Mouse (Mus musculus): ENCODE data around the gene Ece1. TPM values are rescaled to one million over a fixed set of nuclear protein-coding genes. Genes with fewer than 3 reads are reported as not detected.
"Not testable (repeated sequence)": the region's sequence is repeated elsewhere in the genome, so short reads cannot be mapped to it uniquely, and the experiment has no call there.

Ece1 gene
- total and polyA plus RNA-seq, 2 experiments from 2014 or later = 23.7 to 36.3 TPM

DNA sequence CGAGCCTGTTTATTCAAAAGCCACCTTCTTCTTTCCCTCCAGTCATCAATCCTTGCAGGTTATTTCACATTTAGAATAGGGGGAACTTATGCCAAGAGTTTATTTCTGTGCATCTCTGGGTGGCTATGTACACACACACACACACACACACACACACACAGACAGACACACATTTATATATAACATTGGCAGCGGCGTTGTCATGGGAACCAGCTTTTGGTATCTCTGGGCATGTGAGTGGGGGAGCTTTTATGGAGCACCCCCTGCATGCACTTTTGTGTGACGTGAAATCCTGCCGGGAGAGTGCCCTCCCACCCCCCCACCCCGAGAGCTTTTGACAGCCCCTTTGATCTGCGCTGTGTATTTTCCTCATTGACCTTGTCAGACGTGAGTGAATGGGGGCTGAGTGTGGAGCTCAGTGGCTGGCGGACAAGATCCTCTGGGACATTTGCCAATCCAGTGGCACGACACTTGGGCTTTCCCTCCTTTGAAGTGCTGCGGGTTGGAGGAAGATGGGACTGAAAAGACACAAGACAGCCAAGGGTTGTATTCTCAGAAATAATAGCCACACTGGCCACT, 117.1 kb downstream of the Ece1 start:
- H3K36me3 ChIP-seq (ENCODE audit: insufficient read depth, low read length); H3K4me3 ChIP-seq (ENCODE audit: low read depth, low read length); H3K27me3 ChIP-seq (ENCODE audit: insufficient read depth, low read length); H3K9ac ChIP-seq (replicated peaks; ENCODE audit: low read length, poor library complexity, severe bottlenecking); H3K27ac ChIP-seq (ENCODE audit: low read depth, low read length); H3K4me1 ChIP-seq (ENCODE audit: insufficient read depth, low read length); H3K4me2 ChIP-seq (ENCODE audit: low read depth, low read length, poor library complexity, severe bottlenecking); DNase-seq (ENCODE audit: low spot score); H3K9me3 ChIP-seq (ENCODE audit: low read length): not testable (repeated sequence)
- peak; percentile 52; the same call in 1 of the 2 replicates for ATAC-seq (ENCODE audit: low FRiP score)
- no CpG with 5 or more reads among the region's 11 CpGs for WGBS

DNA sequence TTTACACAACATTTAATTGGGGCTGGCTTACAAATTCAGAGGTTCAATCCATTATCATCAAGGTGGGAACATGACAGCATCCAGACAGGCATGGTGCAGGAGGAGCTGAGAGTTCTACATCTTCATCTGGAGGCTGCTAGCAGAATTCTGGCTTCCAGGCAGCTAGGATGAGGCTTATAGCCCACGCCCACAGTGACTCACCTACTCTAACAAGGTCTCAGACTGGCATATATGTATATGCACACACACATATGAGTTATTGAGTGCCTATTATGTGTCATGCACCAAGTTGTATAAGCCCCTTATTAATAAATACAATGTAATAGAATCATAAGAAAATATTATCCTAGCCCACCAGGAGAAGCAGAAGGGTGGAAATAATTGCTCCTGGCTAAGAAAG, 120.8 kb downstream of the Ece1 start:
- ATAC-seq (ENCODE audit: low FRiP score) = no peak

DNA sequence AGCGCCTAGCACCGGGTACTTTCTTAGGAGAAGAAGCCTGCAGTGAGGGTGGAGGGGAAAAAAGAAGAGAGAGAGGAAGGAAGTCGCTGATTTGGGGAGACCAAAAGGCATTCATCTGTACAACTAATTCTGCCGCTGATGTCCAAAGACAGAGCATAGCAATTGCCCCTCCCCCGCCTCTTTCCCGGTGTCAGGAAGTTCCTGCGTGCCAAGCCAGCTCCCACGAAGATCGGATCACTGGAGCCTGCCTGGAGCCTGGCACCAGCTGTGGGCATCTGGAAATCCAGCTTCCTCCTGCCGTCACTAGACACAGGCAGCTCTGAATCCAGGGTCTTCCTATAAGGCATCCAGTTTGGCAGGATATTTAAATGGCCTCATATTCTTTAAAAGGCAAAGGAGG, 122.2 kb downstream of the Ece1 start:
- Histone ChIP-seq H3K9ac (replicated peaks; ENCODE audit: low read length, poor library complexity, severe bottlenecking) (no peak overlapping the region), H3K9me3 (ENCODE audit: low read length) (no peaks in the 10 kb centered on the region), H3K4me2 (ENCODE audit: low read depth, low read length, poor library complexity, severe bottlenecking) (no peak overlapping the region), H3K27ac (ENCODE audit: low read depth, low read length) (no peak overlapping the region), H3K27me3 (ENCODE audit: insufficient read depth, low read length) (no peaks in the 10 kb centered on the region), H3K36me3 (ENCODE audit: insufficient read depth, low read length) (no peaks in the 10 kb centered on the region), H3K4me3 (ENCODE audit: low read depth, low read length) (no peak overlapping the region), H3K4me1 (ENCODE audit: insufficient read depth, low read length) (no peaks in the 10 kb centered on the region)
- DNase-seq (ENCODE audit: low spot score) = peak; percentile 31
- WGBS = 41% methylated on average over 10 of the region's 10 CpGs
- no peak for ATAC-seq (ENCODE audit: low FRiP score)
- no peak for TF ChIP-seq CTCF (IDR thresholded peaks at IDR 0.05)

More for the DNA sequence above, 120.8 kb downstream of the Ece1 start:
- Histone ChIP-seq H3K36me3 (ENCODE audit: insufficient read depth, low read length) (no peaks in the 10 kb centered on the region), H3K27me3 (ENCODE audit: insufficient read depth, low read length) (no peaks in the 10 kb centered on the region), H3K9ac (replicated peaks; ENCODE audit: low read length, poor library complexity, severe bottlenecking) (no peak overlapping the region), H3K4me2 (ENCODE audit: low read depth, low read length, poor library complexity, severe bottlenecking) (no peak overlapping the region), H3K4me1 (ENCODE audit: insufficient read depth, low read length) (no peaks in the 10 kb centered on the region), H3K9me3 (ENCODE audit: low read length) (no peaks in the 10 kb centered on the region), H3K27ac (ENCODE audit: low read depth, low read length) (no peak overlapping the region), H3K4me3 (ENCODE audit: low read depth, low read length) (no peak overlapping the region)
- DNase-seq (ENCODE audit: low spot score) = no peak
- no peak for TF ChIP-seq CTCF (IDR thresholded peaks at IDR 0.05)
- WGBS = 84% methylated on average over 1 of the region's 1 CpGs

DNA sequence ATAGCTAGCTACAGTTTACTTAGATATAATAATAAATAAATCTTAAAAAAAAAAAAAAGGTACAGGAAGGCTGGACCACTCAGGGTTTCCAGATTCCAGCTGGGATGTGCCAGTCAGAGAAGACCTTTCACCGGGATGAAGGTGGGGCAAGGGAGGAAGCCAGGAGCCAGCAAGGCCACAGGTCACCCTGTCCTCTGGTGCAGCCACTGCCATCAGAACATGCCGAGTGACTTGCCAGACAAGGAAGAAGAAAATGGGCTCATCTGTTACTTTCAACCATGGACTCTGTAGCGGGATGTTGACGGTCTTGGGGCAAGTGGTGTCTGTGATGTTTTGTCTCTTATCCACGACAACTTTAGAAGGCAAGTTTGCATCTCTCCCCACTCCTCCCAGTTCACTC, 122.7 kb downstream of the Ece1 start:
- Histone ChIP-seq H3K4me3 (ENCODE audit: low read depth, low read length) (no peak overlapping the region), H3K4me1 (ENCODE audit: insufficient read depth, low read length) (no peaks in the 10 kb centered on the region), H3K27ac (ENCODE audit: low read depth, low read length) (no peak overlapping the region), H3K9me3 (ENCODE audit: low read length) (no peaks in the 10 kb centered on the region), H3K9ac (replicated peaks; ENCODE audit: low read length, poor library complexity, severe bottlenecking) (no peak overlapping the region), H3K36me3 (ENCODE audit: insufficient read depth, low read length) (no peaks in the 10 kb centered on the region), H3K4me2 (ENCODE audit: low read depth, low read length, poor library complexity, severe bottlenecking) (no peak overlapping the region), H3K27me3 (ENCODE audit: insufficient read depth, low read length) (no peaks in the 10 kb centered on the region)
- WGBS = 79% methylated on average over 5 of the region's 5 CpGs
- ATAC-seq (ENCODE audit: low FRiP score) (no peak), DNase-seq (ENCODE audit: low spot score) (no peak)
- no peak for TF ChIP-seq CTCF (IDR thresholded peaks at IDR 0.05)

DNA sequence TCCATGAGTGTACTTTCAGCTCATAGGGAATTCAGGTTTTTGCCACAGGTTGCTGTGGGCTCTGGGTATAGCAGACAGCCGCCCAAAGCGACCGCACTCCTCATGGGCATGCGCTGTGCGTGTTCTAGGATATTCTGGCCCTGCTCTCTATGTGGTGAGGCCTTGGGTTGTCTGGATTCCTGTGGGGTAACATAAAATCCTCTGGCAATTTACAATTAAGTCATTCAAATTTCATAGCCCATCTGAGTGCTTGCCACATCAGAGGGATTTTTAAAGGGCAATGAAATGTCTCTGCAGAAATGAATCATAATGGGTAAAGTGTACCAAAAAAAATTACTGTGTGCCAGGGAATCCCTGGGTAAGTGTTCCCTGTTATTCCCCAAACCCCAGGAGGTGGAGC, 127.4 kb downstream of the Ece1 start:
- no peak overlapping the region for H3K4me2 ChIP-seq (ENCODE audit: low read depth, low read length, poor library complexity, severe bottlenecking)
- DNase-seq (ENCODE audit: low spot score) (no peak), ATAC-seq (ENCODE audit: low FRiP score) (no peak)
- TF ChIP-seq CTCF (IDR thresholded peaks at IDR 0.05) = no peak
- H3K9ac ChIP-seq (replicated peaks; ENCODE audit: low read length, poor library complexity, severe bottlenecking) = no peak overlapping the region
- no peaks in the 10 kb centered on the region for H3K9me3 ChIP-seq (ENCODE audit: low read length)
- no peaks in the 10 kb centered on the region for H3K36me3 ChIP-seq (ENCODE audit: insufficient read depth, low read length)
- 70% methylated on average over 5 of the region's 5 CpGs for WGBS
- H3K4me3 ChIP-seq (ENCODE audit: low read depth, low read length) = no peak overlapping the region
- H3K27ac ChIP-seq (ENCODE audit: low read depth, low read length) = no peak overlapping the region
- H3K27me3 ChIP-seq (ENCODE audit: insufficient read depth, low read length) = no peaks in the 10 kb centered on the region
- H3K4me1 ChIP-seq (ENCODE audit: insufficient read depth, low read length) = no peaks in the 10 kb centered on the region

DNA sequence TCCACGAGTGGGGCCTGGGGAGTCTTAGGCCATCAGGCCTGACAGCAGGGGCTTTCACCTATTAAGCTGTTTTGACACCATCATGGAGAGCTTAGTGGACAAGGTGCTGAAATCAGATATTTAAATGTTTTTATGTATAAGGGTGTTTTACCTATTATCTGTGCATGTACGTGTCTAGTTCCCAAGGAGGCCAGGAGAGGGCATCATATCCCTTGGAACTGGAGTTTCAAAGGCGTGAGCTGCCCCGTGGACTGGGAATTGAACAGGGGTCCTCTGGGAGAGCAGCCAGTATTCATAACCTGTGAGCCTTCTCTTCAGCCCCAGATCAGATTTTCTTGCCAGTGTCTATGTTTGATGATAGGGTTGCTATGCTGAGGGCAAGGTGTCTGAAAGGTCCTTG, 128.4 kb downstream of the Ece1 start:
- DNase-seq (ENCODE audit: low spot score) (no peak), ATAC-seq (ENCODE audit: low FRiP score) (no peak)
- no peak overlapping the region for H3K4me3 ChIP-seq (ENCODE audit: low read depth, low read length)
- H3K4me1 ChIP-seq (ENCODE audit: insufficient read depth, low read length) = peaks cover 2% of the 10 kb centered on the region; the same call in 1 of the 2 replicates
- WGBS = 77% methylated on average over 4 of the region's 4 CpGs
- TF ChIP-seq CTCF (IDR thresholded peaks at IDR 0.05) = peak; percentile 25; the same call in 1 of the 2 replicates
- no peak overlapping the region for H3K4me2 ChIP-seq (ENCODE audit: low read depth, low read length, poor library complexity, severe bottlenecking)
- H3K9ac ChIP-seq (replicated peaks; ENCODE audit: low read length, poor library complexity, severe bottlenecking) = no peak overlapping the region
- no peak overlapping the region for H3K27ac ChIP-seq (ENCODE audit: low read depth, low read length)
- no peaks in the 10 kb centered on the region for H3K9me3 ChIP-seq (ENCODE audit: low read length)
- no peaks in the 10 kb centered on the region for H3K27me3 ChIP-seq (ENCODE audit: insufficient read depth, low read length)
- no peaks in the 10 kb centered on the region for H3K36me3 ChIP-seq (ENCODE audit: insufficient read depth, low read length)
